Mouse (Mus musculus) right cerebral cortex, postnatal 10 days (tissue): ENCODE measurements at regions not wholly inside any gene's neighbourhood (a gene's known extent, or its start where the extent isn't known, plus 50 kb on each side); places are given as distances from the start of the nearest gene placed in this dataset.

Experiments used
- DNase-seq, 2 experiments: peaks; one replicate each; pipeline ENCODE4 v3.0.0; 2021; ENCODE audit warnings: low spot score in 2 of 2

DNA sequence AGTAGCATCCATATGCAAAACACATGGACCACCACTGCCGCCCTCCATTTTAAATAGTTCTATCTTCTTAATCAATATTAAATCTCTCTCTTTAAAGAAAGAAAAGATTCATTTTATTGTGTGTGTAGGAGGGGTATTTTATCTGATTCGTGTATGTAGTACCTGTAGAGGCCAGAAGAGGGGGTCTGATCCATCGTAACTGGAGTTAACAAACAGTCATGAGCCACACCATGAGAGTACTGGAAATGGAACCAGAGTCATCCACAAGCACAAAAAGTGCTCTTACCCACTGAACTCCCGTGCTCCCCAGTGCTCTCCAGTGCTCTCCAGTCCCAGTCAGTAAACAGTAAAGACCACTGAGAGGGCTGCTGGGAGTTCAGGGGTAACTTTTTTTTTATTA, 374.4 kb downstream of the Nuf2 start:
- DNase-seq: no peak

DNA sequence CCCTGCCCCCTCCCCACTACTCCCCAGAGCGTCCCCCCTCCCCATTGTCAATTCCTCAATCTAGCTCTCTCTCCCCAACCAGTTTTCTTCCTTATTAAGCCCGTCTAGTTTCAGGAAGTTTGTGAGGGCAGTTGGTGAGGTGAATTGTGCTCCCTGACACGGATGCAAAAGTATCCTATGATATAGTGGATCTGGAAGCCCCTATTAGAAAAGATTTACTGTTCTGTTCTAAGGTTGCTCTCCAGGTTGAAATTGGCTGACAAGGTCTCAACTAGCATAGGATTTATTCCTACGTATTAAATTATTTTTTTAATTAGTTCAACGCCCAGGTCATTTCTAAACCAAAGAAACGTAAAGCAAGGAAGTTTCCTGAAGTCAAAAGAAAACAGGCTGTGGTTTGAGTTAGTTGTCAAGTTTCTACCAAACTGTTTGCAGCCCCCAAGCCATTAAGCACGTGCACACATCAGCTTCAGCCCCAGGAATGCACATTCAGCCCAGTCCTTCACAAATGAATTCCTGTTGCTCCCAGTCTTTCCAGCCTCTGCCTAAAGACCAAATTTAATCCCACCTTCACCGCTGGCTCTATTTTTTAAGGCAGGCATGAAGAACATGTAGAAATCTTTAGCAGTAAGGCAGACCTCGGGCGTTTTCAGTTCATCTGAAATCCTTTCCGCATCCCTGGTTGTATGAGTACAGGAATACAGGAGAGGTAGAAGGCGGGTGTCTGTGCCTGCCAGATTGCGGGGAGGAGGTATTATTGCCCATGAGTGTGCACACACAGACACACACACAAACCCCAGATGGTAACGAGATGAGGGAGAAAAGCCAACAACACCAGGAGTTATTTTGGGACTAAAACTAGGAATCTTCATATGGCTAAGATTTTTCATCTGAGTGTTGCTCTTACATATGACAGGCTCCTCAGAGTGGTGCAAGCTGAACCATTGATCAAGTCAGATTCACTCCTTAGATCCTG, 375.5 kb downstream of the Nuf2 start:
- peak; percentile 78 to 89 for DNase-seq

DNA sequence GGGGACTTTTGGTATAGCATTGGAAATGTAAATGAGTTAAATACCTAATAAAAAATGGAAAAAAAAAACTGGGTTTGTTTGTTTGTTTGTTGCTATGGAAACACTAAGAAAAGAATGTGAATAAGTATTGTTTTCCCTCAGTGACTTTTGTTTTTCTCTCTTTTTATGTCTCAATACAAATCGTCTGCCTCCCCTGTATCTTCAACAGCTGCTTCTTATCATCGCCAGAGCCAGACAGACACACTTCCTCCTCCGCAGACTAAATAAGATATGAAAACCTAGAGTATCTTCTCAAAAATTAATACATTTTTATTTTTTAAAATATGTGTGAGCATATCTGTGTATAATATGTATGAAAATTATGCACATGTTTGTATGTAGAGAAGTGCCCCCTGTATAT, 389.0 kb downstream of the Nuf2 start:
- DNase-seq: no peak

DNA sequence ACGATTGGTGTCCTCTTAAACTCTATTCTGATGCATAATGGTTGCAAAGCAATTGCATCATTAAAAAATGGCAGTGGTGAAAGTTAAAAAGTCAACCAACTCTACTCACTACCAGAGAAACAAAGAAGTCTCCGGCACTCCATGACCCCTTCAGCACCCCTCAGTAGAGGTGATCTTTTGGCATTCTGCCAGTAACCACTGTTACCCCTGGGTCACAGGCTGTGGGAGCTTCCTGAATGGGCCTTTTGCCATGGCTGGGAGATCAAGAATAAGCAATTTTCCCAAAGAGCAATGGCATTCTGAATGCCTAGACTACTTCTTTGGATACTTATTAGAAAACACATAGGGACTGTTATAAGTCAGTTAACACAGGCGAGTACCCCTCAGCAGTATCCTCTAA, 391.2 kb downstream of the Nuf2 start:
- no peak for DNase-seq

DNA sequence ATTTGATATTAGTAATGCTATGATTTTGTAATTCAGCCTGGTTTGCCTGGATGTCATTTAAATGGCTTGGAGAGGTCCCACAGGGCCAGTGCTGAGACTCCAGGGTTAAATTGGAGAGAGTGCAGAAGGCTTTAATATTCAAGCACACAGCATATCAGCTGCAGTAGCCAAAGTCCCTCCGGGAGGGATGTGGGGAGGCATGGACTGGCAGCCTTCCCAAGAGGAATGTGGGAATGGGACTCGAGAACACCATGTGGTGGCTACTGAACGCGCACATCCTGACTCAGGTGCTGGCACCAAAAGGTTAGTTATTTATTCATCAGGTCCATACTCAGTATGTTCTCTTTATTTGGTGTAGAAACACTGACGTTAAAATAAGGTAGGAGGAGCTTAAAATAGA, 391.8 kb downstream of the Nuf2 start:
- peak in 1 of 2 experiments; percentile 24 for DNase-seq

DNA sequence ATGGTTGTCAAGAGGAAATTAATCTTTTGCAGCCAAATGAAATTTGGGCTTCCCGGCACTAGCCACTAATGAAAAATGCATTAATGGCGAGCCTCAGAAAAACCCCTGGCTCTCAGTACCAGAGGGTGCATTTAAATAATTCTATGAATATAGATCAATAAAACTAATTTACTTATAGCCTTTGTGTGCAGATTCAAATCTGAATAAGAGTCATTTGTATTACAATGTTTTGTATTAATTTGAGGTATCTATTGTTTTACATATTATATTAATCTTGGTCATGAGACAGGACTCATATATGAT, 392.1 kb downstream of the Nuf2 start:
- no peak for DNase-seq

DNA sequence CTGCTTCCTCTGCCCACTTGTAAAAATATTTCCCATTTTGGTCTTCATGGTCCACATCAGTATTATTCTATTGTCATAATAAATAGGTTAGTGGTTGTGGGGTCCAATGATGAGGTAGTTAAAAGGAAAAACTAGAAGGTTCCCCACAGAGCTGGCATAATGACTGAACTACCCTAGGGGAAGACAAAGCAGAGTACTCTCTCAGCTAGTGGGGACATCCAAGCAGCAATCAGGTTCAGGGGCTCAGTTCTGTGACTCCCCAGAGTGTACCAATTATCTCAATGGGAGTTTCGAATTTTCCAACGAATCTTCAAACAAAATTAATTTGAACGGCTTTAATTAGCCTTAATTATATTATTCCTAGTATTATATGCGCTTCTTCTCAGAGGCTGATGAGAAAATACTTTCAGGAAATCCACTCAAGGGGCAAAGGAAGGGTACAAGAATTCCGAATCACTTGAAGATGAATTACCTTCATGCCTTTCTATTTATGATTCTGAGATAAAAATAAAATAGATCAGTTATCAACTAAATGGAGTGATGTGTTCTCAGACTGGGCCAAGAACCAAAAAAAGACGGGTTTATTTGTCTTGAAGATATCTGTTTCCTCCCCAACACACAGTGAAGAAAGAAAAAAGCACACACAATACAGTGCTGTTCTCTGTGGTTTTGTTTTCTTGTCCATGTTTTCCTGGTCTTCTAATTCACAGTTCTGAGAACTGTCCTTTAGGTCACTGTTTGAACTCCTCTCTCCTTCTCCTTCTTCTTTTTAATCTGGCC, 392.7 kb downstream of the Nuf2 start:
- DNase-seq: no peak

DNA sequence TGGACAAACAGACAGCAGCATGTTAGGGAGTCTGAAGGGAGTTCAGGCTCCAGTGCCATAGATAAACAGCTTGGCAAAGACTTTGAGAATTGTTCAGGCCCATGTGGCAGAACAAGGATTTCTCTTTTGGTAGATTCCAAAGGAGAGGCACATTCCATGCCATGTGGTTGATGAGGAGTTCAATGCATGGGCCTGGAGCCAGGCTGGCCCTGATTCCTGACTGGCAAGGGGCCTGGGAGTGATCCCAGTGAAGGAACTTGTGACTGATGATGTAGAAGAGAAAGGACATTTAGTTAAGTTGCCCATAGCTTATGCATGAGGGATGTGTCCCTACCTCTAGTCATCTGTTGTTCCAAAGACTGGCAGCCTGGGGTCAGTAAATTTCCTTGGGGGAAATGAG, 395.7 kb downstream of the Nuf2 start:
- DNase-seq: no peak

DNA sequence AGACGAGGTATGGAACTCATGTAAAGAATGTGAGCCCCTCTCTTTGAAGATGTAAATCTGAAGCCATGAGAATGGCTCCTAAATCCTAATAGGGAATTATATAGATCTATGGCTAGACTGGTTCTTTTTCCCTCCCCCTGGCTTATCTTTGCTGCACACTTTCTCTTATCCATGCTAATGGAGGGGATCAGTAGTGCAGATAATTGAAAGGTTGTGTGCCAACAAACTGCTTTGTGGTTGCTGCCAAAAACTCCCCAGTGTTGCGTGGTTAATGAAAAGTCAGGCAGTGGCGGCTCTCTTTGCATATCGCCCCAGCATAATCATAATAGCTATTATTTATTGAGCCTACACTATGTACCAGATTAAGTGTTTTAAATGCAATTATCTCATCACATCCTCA, 427.6 kb downstream of the Nuf2 start:
- no peak for DNase-seq

DNA sequence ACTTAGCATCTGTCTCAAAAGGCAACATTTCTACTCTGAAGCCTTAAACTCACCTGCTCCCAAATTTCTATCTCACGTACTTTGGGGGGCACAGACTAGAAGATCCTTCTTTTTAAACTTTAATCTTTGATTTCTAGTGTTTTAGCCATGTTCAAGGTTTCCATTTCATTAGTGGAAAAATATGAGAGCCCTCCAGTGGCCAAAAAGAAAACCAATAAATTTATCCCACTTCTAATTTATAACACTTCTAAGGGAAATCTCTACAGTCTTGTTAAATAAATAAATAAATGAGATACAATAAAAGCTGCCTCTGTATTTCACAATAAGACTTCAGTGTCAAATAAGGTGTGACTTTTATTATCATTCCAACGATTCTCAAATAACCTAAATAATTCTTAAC, 428.2 kb downstream of the Nuf2 start:
- no peak for DNase-seq

DNA sequence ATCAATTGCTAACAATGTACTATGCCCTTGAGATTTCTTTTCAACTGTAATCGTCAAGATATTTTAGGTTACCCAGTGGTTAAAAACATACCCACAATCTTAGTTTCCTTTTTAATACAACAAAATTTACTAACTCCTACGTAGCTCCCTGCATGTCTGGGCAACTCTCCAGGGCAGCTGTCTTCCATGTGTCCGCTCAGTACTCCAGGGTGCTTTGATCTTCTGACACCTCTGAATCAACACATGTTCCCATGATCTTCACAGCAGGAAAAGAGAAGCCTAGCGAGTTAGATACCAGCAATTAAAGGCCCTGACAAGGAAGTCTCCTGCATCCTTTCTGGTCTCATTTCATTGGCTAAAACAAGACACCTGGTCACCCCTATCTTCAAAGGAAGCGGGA, 432.0 kb downstream of the Nuf2 start:
- peak in 1 of 2 experiments; percentile 24 for DNase-seq

DNA sequence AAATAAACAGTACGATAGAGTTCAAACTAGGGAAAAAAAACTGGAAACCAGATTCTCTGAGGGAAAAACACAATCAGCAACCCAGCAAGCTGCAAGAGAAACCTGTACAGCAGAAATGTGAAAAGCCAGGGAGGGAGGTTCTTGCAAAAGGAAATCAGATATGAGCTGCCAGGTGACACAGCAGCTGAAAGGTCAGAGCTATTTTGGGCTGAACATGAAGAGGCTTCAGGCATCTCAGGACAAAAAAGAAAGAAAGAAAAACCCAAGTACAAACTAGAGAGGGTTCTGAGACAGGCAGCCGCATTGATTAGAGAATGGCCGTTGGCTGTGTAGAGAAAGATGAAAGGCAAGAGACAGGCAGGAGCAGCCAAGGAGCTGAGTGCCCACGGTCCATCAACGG, 434.5 kb downstream of the Nuf2 start:
- no peak for DNase-seq

DNA sequence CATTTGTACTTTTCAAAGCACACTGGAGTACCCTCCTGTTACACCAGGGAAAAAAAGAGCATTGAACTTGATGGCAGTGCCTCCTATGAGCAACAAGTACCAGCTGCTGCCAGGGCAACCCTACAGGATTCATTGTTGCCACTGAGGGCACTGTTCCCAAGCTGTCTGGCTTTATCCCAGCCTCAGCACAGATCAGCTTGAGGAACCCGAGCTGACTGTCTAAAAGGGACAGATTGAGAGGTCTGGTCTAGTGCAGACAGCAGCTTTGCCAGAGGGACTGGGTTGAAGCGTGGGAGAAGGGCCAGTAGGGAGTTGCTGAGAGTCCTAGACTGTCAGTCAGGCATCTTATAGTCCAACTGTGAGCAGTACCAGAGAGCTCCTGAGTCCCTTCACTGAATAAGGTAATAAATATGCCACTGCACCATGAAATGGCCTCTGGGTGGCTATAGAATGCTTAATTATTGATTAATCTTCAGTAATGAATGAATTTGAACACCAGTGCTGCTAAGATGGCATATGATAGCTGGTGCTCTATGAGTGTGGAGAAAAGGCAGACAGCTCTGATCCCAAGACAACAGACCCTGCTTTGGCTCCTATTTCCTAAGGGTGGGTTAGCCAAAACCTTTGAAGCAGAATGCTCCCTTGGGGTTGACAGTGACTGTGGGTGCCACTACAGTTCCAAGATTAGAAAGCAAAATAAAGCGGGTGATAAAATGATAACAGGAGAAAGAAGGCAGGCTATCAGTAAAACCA, 437.5 kb downstream of the Nuf2 start:
- DNase-seq: peak; percentile 78

DNA sequence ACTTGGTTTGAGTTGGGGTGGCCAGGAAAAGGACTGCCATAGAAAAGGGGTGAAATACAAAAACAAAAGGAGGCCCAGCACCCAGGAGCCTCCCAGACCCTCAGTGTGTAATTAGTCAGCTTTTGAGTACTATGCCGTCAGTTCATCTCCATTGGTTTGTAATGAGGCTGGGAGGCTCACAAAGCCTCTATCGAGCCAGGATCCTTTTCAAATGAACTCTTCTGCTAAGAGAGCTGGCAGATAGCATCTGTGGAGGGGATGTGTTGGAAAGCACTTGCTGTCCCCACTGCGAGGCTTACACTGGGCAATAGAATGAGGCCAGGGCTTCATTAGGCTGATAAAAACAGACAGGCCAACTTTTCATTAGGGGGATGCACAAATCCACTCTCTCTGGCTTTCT, 445.2 kb downstream of the Nuf2 start:
- peak; percentile 26 to 28 for DNase-seq

DNA sequence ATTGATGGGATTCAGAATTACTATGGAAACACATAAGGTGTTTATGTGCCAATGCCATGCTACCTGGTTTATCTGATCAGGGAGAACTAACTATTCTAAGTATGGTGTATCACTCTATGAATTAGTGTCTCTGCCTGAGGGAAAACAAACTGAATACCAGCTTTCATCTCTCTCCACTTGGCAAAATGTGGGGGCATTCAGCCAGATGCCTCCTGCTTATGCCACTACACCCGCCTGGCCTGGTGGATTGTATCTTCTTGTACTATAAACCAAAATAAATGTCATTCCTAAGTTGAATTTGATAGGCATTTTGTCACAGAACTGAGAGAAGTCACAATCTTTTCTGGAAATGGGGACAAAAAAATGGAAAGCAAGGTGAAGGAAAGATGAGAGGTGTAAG, 450.6 kb downstream of the Nuf2 start:
- DNase-seq: no peak

DNA sequence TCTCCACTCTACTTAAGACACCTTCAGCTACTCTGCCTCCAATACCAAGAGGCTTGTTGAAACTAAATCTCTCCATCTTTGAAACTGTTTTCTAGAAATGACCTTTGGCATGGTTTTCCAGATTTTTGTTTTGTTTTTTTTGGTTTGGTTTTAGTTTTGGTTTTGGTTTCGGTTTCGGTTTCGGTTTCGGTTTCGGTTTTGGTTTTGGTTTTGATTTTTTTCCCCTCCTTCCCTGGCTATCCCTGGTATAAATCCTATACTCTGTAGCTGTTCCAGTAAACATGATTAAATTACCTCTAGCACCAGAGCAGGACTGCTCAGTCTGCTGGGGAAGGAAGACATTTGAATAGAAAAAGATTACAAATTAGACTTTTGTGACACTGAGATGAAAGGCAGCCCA, 454.0 kb downstream of the Nuf2 start:
- DNase-seq: no peak

DNA sequence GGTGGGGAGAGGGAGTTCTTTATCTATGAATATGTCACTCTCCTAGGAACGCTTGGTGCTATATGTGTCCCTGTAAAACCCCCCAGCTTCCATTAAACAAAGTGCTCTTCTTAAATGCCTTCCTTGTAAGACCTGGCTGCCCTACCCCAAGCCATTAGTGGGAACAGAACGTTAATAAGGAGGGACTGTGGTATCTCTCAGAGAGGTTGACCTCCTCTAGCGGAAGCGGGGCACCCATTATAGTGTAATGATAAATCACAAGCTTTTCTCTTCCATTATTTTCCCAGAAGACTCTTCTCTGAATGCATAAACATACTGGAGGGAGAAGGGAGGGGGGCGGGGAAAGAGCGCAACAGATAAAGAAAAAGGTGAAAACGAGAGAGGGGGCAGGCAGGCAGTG, 455.3 kb downstream of the Nuf2 start:
- DNase-seq: no peak

DNA sequence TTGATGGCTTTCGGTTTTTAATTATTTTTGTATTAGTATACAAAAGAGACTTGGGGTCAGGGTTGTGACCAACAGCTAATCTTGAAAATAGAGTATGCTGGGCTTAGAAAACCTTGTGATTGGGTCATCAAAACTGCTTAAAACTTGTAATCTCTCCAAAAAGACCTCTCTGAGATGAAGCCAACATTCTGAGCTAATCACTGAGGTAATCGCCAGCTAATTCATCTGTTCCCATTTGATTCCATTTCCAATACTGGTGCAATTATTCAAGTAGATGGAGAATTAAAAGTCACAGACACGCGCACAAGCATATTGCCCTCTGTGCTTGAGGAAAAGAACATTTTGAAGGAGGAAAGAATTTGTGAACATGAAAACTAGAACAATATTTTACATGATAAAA, 459.9 kb downstream of the Nuf2 start:
- DNase-seq: no peak

DNA sequence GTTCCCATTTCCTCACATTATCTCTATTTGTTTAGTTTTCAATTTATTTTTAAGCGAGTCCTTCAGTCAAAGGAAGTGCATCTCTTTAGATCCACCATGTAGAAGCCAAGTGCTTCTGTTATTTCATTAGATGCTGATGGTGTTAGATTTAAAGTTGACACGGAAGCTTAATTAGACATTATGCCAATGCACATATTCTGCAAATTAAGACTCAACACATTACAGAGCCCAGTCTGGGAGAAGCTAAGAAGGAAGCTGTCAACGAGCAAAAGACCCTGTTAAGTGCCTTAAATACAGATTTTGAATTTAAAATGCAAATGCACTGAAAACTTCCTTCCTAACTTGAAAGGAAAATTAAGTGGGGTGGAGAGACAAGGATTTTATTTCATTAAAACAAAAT, 461.6 kb downstream of the Nuf2 start:
- no peak for DNase-seq

DNA sequence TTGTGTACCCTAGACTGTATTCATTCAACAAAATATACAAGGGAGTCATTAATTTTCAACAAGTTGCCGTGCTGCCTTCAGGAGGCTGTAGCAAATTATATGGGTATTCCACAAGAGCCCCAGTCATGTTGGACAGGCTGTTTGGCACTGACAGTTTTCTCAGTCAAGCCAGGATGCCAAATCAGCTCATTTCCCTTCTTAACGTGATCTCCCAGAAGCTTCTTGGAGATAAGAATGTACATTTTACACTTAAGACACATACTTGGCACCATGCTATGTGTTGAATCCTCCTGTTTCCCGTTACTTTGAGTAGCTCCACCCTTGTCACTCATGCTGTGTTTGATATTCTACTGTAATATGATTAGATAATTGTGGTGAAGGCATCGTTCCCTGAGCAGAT, 464.5 kb downstream of the Nuf2 start:
- no peak for DNase-seq

DNA sequence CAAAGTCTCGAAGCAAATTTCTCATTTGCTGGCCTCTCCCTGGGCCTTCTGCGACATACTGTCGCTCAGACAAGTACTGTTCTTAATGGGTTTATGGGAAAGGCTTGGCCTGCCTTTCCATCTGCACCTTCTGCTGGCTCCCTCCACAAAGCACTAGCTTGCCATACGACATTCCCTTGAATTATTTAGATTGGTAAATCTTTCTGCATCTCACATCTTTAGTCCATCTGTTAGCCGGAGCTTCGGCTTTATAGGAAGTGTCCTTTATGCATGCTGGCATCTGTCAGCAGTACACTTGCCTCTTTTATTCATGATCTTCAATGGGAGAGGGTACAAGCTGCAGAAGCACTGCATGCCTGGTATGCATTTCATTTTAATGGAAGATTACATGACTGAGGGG, 470.6 kb downstream of the Nuf2 start:
- DNase-seq: peak; percentile 30 to 65

DNA sequence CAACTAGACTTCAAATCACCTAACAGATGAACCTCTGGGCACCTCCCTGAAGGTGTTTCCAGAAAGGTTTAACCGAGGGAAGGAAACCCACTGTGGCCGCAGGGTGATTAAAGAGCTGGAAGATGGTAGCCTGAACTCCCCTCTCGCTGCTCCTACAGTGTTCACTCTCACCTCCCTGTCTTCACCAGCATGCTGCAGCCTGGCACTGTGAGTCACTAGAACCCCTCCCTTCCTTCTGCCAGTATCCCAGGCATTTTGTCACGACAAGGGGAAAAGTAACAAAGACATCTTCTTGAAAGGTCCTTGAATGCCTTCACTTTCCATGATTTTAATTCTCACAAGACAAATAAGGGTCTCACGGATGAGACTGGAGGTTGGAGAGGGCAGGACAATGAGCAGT, 471.1 kb downstream of the Nuf2 start:
- DNase-seq: no peak

DNA sequence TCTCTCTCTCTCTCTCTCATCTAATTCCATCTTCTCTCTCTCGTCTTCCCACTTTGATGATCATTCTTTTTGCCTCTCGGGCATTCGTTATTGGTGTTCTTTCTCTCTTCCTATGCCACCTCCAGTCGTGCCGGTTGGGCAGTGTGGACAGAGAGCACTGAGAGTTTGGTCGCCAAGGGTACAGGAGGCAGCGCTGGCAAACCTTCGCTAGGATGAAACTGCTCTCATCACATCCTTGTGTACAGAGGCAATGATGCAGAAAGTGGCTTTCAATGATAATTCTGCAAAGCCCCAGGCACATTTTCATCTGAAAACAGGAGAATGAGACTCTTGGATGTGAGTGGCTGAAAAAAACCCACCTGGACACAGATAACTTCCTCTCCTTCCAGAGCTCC, 479.4 kb downstream of the Nuf2 start:
- no peak for DNase-seq
